Mouse (Mus musculus): Measurements from ENCODE around the gene Rpl27a.

Rpl27a gene

DNA sequence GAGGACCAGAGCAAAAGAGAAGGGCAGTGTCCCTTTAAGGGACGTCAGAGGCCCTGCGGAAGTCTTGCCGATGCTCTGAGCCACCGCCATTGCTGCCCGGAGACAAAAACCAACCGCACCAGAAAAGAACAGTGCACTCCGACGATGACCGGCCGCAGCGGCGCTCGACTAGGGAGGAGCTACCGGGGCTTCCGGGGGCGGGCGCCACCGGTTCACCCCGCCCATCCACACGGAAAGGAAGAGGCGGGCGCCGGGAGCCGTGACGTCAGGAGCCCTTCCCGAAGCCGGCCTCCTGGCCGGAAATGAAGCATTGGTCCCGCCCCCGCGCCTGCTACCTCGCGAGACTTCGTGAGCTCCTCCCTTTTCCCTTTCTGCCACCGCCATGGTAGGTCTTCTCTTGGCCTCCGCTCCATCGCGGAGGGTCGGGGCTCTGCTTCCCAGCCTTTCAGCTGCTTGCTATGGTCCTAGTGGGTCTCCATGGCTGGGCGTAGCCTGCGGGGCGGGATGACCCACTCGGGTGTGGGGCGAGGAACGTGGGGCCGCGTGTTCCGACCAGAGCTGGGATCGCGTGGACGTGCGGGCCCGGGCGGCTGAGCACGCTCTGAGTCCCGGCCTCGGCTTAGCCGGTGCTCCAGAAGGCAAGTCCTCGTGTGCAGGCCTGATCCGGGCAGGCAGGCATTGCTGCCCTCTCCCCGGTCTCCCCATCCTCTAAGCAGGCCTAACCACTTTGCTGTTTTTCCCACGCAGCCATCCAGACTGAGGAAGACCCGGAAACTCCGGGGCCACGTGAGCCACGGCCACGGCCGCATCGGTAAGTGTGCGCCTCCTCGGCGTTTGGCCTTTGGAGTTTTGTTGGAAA is at the start of gene Rpl27a:
Gene Rpl27a (plus strand): TSS at position 310 of the 859 bp plus-strand sequence.
- DNase-seq (ENCODE audit: low spot score in 2 of 2), result peak; percentile 98 to 99

DNA sequence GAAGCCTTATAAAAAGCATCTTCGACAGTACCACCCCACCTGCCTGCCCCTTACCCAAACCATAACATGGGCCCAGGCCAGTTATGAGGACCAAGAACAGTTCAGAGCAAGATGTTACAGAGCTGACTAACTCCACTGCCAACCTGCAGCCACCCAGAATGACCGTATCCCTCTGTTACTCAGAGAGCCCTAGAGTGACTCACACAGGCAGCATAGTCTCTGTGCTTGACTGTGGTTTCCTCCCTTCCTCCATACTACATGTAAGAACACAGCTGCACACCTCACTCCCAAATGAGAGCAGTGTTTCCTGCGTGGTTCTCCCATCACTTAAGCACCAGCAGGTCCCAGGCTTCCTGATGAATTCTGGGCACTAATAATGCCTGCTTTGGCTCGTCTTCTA is 48.2 kb upstream of the Rpl27a start:
- no peak for DNase-seq (ENCODE audit: low spot score in 2 of 2)

DNA sequence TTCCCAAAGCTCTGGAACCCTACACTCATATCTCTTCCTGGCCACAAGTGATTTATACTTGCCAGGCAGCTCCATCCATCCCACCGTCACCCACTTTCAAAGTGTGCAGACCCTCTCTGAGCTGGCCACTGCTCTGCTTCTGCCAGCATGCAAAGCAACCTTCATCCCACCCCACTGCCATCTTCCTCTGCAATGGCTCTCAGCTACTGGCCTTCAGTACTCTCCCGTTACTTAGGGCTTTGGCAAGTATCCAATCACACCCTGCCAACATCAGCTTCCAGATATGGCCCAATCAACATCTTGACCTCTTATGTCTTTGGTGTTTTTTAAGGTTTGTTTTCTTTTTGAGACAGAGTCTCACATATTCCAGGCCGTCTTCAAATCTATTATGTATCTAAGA is 41.0 kb upstream of the Rpl27a start:
- DNase-seq (ENCODE audit: low spot score in 2 of 2), result no peak

DNA sequence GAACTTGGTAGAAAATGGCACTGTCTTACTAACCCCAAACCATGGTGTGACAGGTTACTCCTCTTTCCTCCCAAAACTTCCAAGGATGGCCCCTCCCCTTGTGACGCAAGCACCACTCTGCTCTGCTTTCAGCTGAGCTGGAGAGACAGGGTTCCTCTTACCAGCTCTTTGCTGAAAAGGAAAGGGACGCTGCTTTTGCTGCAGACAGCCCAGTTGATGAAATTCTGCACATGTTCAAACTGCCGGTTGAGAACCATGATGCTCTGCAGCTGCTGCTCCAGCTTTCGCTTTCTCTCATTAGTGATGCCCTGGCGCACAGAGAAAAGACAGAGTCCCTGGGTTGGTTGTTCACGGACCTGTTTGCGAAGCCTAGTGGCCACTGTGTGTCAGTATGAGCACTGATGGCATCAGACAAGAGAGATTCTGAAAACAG is 38.2 kb upstream of the Rpl27a start:
- DNase-seq (ENCODE audit: low spot score in 2 of 2), result no peak

DNA sequence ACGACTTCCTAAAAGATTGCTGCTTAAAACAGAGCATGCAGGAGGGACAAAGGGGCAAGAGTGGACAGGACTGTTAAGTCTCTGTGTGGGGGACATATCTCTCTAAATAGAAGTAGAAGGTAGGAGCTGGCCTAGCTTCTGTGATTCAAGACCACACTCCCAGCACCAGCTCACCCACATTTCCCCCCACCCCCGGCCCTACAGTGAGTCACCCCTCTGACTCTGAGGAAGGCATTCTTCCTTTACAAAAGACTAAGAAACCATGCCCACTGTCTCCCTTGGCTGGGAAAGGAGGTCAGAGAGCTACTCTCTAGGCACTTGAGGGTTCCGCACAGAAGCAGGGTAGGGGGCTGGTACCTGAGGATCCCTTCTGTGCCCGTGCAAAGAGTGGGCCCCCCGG is 34.7 kb upstream of the Rpl27a start:
- DNase-seq (ENCODE audit: low spot score in 2 of 2), result no peak

DNA sequence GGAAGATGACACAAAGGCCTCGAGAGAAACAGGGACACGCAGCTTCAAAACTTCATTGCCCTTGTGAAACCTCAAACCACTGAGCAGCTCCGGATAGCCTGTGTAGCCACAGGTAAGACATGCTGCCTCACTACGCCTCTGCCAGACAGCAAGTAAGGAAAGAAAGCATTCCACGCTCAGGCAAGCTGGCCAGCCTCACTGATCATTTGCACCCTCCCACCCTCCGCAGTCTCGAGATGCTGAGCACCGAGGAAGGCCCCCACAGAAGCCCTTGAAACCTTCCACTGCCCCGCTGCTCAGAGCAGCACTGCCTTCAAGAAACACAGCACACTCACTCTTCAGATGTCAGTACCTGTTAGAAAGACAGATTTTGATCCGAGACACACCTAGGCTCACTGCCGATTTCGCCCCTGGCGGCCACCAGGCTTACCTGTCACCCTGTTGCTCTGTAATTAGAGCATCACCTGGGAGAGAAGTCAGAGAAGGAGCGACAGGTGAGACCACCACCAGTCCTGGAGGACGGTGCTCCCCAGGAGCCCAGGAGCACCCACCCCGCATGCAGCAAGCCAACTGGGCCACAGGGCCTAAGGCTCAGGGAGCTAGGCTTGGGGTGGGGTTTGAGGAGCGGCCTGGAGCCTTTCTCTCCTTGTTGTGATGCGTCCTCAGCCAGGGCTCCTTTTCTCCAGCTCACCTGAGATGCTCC is 26.2 kb upstream of the Rpl27a start:
- DNase-seq (ENCODE audit: low spot score in 2 of 2), result no peak

DNA sequence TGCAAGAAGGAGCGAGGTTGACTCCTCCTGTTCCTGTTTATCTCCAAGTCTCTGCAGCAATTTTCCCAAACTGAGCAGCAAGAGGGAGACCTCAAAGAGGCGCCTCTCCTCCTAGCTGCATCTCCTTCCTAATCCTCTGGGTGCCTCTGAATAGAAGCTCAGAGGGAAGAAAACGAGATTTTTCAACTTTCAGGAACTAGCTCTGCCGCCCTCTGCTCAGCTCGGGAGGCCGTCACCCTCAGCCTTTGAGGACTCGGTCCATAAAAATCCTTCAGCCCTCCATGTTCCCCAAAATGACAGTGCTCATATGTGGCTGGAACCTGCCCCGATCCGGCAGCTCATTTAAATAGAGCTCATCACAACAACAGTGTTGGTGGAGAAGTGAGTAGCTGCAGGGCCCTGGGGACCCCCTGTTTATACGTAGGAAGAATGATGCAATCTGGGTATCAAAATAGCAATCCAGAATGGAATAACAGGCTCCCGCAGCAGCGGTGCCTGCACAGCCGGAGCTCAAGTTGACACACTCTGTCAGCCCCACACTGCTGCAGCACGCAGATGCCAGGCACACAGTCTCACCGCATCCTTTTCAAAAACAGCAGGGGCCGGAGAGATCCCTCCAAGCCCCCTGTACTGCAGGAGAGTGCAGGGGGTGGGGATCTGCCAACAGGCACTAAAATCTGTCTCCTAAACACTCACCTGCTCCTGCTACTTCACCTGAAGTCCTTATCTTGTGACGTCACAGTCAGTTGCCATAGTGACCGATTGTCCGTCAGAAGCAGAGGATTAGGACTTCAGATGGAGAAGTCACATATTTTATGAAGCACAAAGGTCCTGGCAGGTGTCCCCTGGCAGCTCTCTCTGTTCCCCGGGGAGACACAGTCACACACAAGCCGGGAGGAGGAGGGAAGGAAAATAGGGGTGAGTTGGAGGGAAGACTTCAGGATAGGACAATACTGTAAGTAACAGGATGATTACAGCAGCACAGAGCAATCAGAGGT is 25.3 kb upstream of the Rpl27a start:
- DNase-seq (ENCODE audit: low spot score in 2 of 2), result no peak

DNA sequence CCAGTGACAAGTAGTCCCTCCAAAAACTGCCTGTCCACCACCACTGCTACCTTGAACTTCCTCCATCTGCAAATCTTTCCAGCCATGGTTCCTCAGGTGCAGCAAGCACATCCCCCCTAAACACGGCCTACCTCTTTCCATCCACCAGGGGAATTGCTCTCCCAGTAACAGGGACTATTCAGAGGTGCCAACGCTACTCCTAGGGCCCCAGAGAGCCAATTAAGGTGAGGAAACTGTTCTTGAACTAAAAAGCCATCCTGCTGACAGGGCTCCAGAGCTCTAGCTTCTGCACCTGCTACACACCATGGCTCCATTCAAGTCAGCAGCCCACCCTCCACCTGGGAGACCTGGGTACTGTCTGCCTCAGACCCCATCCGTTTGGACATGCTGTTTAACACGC is 21.4 kb upstream of the Rpl27a start:
- DNase-seq (ENCODE audit: low spot score in 2 of 2), result no peak

DNA sequence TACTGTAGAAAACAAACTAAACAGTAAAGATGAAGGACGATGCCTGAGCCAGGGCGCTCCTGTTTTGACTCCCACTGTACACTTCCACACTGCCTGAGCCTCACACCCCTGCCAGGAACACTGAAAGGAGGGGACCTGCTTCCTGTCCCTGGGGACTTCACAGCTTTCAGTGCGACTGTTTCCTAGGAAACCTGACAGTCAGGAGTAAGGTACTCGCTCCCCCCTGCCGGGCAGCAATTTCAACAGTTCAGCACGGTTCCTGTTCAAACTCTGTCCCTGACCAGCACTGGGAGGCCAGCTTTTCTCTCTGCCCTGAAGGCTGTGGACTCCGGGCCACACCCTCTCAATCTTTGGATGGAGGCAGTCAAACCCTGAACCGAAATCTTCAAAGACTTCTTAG is 11.8 kb upstream of the Rpl27a start:
- DNase-seq (ENCODE audit: low spot score in 2 of 2), result no peak

DNA sequence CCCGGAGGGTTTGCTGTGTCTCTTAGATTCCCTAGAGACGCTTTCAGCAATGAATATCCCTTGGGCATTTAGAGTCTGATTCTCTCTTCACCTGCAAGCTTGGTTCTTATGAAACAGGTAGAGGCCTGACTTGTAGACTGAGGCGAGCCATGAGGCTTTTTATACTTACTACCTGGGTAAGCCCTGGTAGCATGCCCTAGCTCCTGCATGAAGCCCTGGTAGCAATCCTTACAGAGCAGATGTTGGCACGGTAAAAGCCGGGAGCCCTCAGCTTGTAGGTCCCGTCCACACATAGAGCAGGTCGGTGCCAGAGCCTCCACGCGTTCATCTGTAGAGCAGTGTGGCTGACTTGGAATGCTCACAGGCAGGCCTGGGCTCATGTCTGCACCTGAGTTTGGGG is 11.4 kb upstream of the Rpl27a start:
- no peak for DNase-seq (ENCODE audit: low spot score in 2 of 2)

DNA sequence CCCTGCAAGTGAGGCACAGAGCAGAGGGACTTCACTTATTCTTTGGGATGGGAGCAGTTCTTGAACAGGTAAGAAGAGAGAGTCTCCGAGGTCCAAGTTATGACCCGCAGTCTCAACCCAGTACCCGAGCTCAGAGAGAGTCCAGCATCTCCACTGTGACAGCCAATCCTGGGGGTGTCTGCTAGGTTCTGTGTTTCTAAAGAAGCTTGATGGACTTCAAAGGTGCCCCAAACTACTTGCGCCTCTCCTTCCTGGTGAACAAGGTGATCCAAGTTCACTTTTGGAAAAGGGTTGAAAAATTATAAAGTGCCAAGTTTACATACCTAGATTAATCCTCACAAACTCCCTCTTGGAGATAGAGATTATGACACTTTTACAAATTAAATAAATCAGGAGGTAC is 10.9 kb upstream of the Rpl27a start, which contains the start of gene Trim66:
Gene Trim66 (minus strand): TSS at position 101 of the 400 bp plus-strand sequence.
- no peak for DNase-seq (ENCODE audit: low spot score in 2 of 2)

DNA sequence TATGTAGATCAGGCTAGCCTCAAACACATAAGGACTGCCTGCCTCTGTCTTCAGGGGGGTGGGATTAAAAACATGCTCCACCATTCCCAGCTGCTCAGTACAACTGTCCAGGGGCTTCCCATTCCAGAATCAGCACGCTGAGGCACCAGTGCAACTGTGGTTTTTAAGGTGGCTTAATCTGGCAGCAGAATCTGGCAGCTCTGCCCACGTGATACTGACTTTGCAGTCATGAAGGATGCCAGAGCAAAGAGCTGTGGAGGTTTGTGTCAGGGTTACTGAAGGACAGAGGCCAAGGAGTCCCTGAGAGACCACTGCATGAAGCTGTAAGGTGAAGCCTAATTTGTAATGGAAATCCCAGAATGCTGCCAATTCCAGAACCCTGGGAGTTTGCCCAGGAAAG is 8.1 kb upstream of the Rpl27a start:
- DNase-seq (ENCODE audit: low spot score in 2 of 2), result no peak

DNA sequence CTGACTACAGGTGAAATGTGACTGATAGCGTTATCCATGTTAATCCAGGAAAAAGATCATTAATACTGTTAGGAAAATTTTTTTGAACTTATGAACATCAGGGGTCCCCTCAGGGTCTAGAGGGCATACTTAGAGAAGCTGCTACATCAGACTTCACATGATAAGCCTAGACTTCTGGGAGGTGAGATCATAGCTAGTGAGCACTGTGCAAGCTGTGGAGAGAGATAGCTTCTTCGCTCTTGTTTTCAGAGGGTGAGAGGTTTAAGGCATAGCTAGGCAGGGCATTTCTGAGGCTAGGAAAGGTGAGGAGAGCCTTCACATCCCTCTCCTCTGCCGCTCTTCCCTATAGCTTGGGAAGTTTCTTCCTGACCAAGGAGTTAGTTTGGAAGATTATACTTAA is 7.1 kb upstream of the Rpl27a start:
- DNase-seq (ENCODE audit: low spot score in 2 of 2), result no peak

DNA sequence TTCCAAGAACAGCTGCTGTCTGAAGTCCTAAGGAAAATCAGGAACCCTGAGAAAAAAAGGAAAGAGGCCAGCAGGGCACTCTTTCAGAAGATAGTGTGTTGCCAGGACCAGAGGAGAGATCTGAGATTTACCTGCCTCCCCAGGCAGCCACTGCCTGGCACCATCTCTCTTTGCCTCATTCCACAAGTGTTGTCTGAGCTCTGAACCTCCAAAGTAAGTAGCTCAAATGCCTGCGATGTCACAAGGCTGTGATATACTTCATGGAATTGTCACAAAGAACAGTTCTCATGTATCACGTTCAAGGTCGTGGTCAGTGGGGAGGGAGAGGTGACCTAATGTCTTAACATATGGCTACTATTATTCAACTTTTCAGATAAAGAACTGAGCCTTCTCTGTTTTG is 2.4 kb upstream of the Rpl27a start:
- DNase-seq (ENCODE audit: low spot score in 2 of 2), result no peak

DNA sequence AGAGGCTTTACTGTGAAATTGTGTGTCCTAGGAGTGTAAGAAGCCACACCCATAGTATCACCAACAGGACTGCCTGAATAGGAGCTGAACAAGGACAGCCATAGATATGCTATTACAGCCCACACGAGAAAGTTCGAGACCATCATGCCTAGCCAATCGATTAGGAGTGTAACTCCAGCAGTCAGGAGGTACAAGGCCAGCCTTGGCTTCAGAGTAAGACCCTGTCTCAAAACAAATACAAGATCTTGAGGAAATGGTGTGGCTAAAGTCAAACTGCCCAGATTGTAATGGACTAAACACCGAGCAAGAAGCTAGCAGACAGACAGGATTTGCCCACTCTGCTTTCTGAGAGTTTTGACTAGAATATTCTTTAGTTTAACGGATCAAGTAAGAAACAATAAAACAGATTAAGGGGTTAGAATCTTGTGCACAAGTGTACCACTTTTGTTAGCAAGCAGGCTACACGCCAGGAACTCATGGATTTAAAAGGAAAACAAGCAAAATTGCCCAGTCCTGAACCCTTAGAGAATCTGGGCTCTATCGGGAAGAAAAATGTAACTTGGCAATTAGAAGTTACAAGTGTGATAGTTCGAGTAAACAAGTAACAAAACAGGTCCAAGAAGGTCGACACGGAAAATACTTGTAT is 788 bp upstream of the Rpl27a start:
- no peak for DNase-seq (ENCODE audit: low spot score in 2 of 2)

DNA sequence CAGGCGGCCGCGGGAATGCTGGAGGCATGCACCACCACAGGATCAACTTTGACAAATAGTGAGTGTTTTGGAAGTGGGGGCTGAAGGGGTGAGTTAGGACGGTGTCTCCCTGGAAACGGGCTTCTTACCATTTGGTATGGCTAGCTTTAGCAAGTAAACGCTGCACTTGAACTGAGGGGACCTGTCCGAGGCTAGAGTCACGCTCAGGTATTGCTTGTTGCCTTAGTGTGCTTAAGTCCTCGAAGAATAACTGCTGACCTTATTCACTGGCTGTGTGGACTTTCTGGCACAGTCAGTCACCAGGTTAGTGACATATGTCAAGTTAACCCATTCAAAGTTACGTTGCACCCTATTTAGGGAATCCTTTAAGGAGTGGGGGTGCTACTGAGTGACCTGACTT is 989 bp downstream of the Rpl27a start:
- DNase-seq (ENCODE audit: low spot score in 2 of 2), result no peak

DNA sequence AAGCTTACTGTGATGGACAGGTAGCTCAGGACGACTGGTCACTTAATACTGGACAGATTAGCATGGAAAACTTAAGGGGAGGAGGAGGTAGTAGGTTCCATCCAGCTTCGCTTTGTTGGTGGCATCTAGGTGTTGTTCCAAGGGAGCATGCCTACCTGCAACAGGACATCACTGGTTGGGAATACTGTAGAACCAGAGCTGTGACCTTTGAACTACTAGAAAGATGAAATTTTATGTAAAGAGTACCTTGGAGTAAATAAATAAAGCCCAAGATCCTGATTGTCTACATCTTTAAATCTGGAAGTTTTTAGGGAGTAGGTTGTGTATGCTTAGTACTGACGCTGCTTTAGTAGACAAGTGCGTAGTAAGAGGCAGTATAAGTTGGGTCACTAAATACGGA is 3.1 kb downstream of the Rpl27a start:
- no peak for DNase-seq (ENCODE audit: low spot score in 2 of 2)

DNA sequence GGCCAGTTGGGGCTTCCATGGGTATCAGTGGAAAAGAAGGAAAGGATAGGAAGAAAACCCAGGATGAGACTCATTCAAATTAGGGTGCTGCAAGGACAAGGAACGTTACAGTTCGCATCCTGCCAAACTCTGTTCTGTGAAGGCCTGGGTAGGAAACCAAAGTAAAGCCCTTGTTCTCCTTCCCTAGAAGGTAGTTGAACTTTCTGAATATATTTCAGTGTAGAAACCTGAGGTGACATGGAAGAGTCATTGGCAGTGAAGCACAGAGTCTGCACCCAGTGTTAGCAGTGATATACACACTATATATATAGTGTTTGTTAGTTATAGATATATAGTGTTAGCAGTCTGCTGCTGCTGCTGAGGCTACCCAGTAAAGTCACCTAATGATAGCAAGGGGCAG is 4.4 kb downstream of the Rpl27a start:
- DNase-seq (ENCODE audit: low spot score in 2 of 2), result no peak

DNA sequence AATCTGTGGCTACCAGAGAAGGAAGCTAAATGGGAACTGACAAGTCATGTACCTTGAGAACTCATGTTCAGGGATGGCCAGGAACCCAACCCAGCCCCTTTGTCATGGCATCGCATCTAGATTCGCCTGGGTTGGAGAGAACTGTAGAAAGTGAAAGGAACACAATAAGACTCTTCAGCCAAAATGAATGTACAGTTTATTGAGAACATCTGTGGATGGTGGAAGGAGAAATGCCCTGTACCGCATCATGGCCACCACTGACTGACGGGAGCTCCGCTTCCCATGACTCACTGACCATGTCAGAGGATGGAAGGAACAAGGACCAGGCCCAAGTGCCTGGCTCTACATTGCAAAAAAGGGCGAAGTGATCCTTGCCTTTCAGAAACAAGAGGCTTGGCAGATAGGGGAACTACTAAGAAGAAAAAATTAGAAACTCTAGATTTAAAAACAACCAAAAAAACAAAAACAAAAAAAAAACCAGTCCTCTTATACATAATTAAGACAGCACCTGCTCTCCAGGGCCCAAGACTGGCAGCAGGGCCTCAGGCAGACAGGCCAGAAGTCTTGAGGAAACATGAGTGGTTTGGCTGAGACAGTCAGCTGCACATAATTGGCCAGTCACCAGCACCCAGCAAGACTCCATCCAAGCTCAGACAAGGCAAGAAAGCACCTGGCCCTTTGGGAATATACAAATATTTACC is 4.9 kb downstream of the Rpl27a start:
- DNase-seq (ENCODE audit: low spot score in 2 of 2), result no peak

DNA sequence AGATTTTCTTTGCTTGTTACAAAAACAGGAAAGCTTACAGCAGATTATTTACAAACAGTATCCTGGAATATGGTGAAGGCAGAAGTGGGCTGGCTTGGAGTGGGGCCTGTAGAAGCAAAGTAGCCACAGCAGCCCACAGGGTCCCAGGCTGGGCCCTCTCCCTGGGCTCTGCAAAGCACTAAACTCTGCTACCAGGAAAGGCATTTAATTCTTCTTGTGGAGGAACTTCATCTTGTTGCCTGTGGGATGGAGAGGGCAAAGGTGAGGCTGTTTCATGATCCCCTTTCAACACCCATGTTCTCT is 5.4 kb downstream of the Rpl27a start:
- no peak for DNase-seq (ENCODE audit: low spot score in 2 of 2)

DNA sequence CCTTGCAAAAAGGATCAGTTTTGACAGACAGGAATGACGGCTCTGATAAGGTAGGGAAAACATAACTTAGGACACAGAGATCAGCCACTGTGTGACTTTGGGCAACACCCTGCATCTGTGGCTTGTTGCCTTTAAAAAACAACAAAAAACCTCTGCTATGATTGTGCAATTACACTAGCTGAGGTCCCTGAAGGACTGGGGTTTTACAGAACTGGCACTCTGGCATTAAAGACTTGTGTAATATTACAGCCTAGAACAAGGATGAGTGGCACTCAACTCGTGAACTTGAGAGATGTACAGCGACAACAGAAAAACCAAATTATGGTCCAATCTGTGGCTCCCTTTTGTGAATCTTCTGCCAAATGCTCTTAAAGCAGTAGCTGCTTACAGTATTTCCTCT is 5.8 kb downstream of the Rpl27a start:
- no peak for DNase-seq (ENCODE audit: low spot score in 2 of 2)
